Comparison of ENCODE assay signal across 8 mouse cellular contexts in the genomic region with DNA sequence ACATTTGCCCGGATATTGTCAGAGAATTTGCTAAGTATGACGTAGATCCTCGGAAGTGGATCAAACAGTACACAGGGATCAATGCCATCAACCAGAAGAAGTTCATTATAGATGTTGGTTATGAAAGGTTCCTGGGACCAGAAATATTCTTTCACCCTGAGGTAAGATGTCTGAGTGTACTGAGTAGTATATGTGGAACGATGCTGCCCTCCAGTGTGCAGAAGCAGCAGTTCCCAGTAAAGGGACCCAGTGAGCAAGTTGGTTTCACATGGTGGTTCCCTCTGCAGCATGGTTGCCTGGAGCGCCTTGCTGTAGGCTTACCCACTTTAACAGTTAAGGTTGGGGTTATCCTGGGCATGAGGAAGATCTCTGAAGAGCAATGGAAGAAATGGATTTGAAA.
DNase-seq lines count a peak whose midpoint lies in the region; ATAC-seq and TF ChIP-seq lines count a peak whose summit lies in the region.

No protein-coding gene starts in this region.

- H3K27ac ChIP-seq in bone marrow, adult 2 months (ENCODE audit: control insufficient read depth, insufficient read depth, low read depth, low read length, poor library complexity), result no peak overlapping the region
- H3K27ac ChIP-seq in embryonic facial prominence, embryonic 12.5 days, result no peak overlapping the region
- no peak overlapping the region for H3K27ac ChIP-seq in stomach, embryonic 14.5 days (ENCODE audit: low read length)

- peak; percentile 5 to 14 for DNase-seq in spleen, postnatal 36 days (ENCODE audit: low spot score in 2 of 2)
- DNase-seq in spleen, postnatal 4 days (ENCODE audit: low spot score in 2 of 2), result no peak
- peak; percentile 31 to 32 for DNase-seq in heart, postnatal 36 days
- DNase-seq in layer of hippocampus, adult 9-10 months (ENCODE audit: low spot score), result peak; percentile 48
- DNase-seq in mesoderm, embryonic 11.5 days (ENCODE audit: low read depth, low spot score), result peak; percentile 60

- H3K4me2 ChIP-seq in embryonic facial prominence, embryonic 12.5 days (replicated peaks), result no peak overlapping the region
- H3K4me2 ChIP-seq in stomach, embryonic 14.5 days (replicated peaks; ENCODE audit: low read depth, low read length), result no peak overlapping the region

- peak; percentile 35; the same call in 1 of the 2 replicates for ATAC-seq in embryonic facial prominence, embryonic 12.5 days (ENCODE audit: insufficient number of reproducible peaks, insufficient read depth, low FRiP score, low TSS enrichment)
- peak; percentile 63; the same call in 1 of the 2 replicates for ATAC-seq in stomach, embryonic 14.5 days (ENCODE audit: insufficient number of reproducible peaks, insufficient read depth, low FRiP score, low read depth)

- no peaks in the 10 kb centered on the region for H3K4me1 ChIP-seq in bone marrow, adult 2 months (ENCODE audit: control insufficient read depth, insufficient read depth, low read length)
- H3K4me1 ChIP-seq in embryonic facial prominence, embryonic 12.5 days, result no peaks in the 10 kb centered on the region
- no peaks in the 10 kb centered on the region for H3K4me1 ChIP-seq in stomach, embryonic 14.5 days (ENCODE audit: control insufficient read depth, insufficient read depth, low read length)

- H3K9ac ChIP-seq in embryonic facial prominence, embryonic 12.5 days, result no peak overlapping the region
- no peak overlapping the region for H3K9ac ChIP-seq in stomach, embryonic 14.5 days (replicated peaks; ENCODE audit: low read depth, low read length)

- intact Hi-C loops in heart, postnatal 36 days (cut with DNase I), result loop anchor here (2.0 to 10.0 kb wide), 2 partner anchors 411 to 1783 kb away; no protein-coding TSS in a partner anchor

- H3K36me3 ChIP-seq in embryonic facial prominence, embryonic 12.5 days, result no peaks in the 10 kb centered on the region
- no peaks in the 10 kb centered on the region for H3K36me3 ChIP-seq in stomach, embryonic 14.5 days (ENCODE audit: control insufficient read depth, insufficient read depth, low read length)

- TF ChIP-seq CTCF in bone marrow, adult 2 months (IDR thresholded peaks at IDR 0.05; ENCODE audit: control insufficient read depth, insufficient read depth, low read length), result peak; percentile 40

- TF ChIP-seq POLR2A in bone marrow, adult 2 months (IDR thresholded peaks at IDR 0.05; ENCODE audit: borderline replicate concordance, control insufficient read depth, low read depth, low read length), result no peak

- no peak overlapping the region for H3K4me3 ChIP-seq in bone marrow, adult 2 months (replicated peaks; ENCODE audit: control insufficient read depth, low read depth, low read length)
- no peak overlapping the region for H3K4me3 ChIP-seq in embryonic facial prominence, embryonic 12.5 days
- no peak overlapping the region for H3K4me3 ChIP-seq in stomach, embryonic 14.5 days (ENCODE audit: low read depth, low read length)

- H3K9me3 ChIP-seq in embryonic facial prominence, embryonic 12.5 days, result no peaks in the 10 kb centered on the region
- H3K9me3 ChIP-seq in stomach, embryonic 14.5 days (ENCODE audit: control insufficient read depth, low read depth, low read length), result no peaks in the 10 kb centered on the region

- WGBS in bone marrow, adult 2 months, result 65% methylated on average over 5 of the region's 5 CpGs
- WGBS in embryonic facial prominence, embryonic 12.5 days, result 73% methylated on average over 5 of the region's 5 CpGs
- 74% methylated on average over 5 of the region's 5 CpGs for WGBS in stomach, embryonic 14.5 days

- no peaks in the 10 kb centered on the region for H3K27me3 ChIP-seq in embryonic facial prominence, embryonic 12.5 days
- H3K27me3 ChIP-seq in stomach, embryonic 14.5 days (ENCODE audit: control insufficient read depth, insufficient read depth, low read length), result no peaks in the 10 kb centered on the region

Comparison
In these comparisons a context has a peak if more than half of its experiments do, and no peak if none do; other contexts are left out.
1. DNase-seq: peak in spleen, postnatal 36 days (2 of 2), heart, postnatal 36 days (2 of 2), layer of hippocampus, adult 9-10 months (single experiment) and mesoderm, embryonic 11.5 days (single experiment); none in spleen, postnatal 4 days (0 of 2).